Mouse (Mus musculus): ENCODE data around the gene Rcor3.

The Rcor3 gene

DNA sequence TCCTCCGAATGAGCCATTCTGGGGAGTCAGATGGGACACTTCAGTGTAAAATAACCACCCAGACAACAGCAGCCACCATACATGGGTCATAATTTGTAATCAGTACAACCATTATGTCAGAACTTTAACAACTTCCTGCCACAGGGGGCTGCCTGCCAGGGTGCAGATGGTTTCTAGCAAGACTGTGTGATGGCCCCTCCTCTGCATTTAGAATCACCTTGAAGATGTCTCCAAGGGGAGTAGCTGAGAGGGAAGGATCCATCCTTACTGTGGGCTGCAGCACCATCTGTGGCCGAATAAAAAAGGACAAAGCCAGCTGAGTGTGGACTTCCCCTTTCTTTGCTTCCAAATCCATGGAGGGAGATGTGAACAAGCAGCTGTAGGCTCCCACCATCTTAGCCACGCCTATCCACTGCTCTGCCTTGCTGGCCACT, 67.2 kb downstream of the Rcor3 start:
- no peak for DNase-seq (ENCODE audit: extremely low spot score)

DNA sequence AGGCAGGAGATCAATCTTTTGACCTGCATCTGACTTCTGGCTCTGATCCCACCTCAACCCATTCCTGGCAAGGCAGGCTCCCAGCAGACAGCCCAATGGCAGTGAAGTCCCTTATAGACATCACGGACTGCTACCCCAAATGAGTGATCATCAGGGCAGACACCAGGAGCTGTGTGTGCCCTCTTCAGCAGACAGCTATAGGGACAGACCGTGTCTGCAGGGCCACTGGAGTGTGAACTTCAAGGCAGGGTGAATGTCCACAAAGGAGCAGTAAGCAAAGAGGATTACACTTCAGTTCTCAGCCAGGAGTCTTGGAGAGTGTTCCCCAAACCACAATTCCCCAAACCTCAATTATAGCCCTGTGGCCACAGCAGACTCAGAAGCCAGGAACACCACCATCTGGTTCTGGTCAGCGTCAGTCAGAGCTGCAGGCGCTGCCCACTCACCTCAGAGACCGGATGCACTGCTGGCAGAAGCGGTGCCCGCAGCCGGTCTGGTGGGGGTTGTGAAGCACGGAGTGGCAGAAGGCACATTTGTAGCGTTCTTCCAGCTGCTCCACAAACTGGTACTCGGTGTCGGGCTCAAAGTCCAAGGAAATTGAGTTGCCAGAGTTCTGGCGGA, 67.8 kb downstream of the Rcor3 start:
- DNase-seq (ENCODE audit: extremely low spot score) = no peak

DNA sequence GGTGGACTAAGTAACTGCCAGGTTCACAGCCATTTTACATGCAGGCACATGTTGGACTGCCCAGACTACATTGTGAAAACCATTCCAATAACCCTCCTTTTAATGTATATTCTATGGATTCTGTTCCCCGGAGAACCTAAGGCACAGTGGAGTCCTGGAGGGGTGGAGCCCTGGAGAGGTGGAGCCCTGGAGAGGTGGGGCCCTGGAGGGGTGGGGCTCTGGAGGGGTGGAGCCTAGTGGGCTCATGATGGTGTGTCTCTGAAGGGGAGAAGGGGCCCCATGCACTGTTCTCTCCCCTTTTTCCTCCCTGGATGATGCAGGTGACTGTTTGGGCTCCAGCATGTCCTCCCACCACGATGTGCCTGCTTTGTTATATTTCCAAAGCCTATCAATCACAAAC, 69.7 kb downstream of the Rcor3 start:
- no peak for DNase-seq (ENCODE audit: extremely low spot score)

- no peak for DNase-seq (ENCODE audit: extremely low spot score)
Measured at GRCm38 (mm10) chr1:192066956-192067355, 70.9 kb downstream of the Rcor3 start.

DNA sequence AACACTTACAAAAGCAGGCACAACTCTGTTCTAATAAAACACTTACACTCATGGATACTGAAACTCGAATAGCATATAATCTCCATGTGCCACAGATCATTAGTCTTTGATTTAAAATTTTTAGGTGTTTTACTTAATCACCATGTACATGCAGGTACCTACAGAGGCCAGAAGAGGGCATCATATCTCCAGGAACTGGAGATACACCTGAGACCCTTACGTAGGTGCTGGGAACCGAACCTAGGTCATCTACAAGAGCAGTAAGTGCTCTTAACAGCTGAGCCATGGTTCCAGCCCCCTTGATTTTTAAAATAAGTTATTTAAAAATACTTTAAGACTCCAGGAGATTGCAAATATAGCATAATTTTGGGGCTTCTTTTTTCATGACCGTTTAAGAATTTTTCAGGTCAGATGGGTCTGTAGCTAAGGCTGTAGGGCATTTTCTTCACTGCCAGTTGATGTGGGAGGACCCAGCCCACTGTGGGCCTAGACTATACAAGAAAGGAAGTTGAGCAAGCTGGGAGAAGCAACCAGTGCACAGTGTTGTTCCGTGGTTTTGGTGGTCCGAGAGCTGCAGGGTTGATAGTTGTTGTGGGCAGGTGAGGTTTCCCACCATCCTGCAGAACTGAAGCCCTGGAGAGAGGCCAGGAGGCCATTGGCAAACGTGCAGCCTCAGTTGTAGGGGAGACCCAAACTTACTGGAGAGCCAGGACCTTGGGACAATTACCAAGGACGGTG, 74.5 kb downstream of the Rcor3 start:
- DNase-seq (ENCODE audit: extremely low spot score) = no peak

GRCm38 (mm10) chr1:192062682-192063081, 75.2 kb downstream of the Rcor3 start:
- no peak for DNase-seq (ENCODE audit: extremely low spot score)

DNA sequence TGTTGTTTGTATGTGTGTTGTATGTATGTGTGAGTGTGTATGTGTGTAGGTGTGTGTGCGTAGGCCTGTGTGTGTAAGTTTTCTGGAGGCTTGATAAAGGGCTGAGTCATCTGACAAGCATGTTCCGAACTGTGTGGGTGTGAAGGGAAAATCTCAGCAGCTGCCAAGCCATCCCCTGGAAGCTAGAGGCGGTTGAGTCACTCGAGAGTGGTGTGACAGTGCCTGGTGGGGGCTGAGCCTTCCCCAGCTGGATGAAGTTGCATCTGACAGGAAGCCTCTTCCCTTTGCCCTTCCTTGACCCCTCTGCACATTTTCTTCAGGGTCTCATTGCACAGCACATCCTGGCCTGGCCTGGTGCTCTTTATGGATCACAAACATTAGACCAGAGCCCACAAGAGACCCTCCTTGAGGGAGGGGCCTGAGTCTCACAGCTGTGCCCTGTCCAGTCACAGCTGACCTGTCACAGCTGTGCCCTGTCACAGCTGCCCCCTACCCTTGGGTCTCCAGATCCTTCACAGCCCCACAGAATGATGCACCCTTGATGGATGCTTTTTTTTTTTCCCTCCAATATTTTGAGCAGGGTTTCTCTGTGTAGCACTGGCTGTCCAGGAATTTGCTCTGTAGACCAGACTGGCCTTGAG, 76.1 kb downstream of the Rcor3 start:
- DNase-seq (ENCODE audit: extremely low spot score) = no peak

GRCm38 (mm10) chr1:192058911-192059310, 79.0 kb downstream of the Rcor3 start:
- DNase-seq (ENCODE audit: extremely low spot score) = no peak

DNA sequence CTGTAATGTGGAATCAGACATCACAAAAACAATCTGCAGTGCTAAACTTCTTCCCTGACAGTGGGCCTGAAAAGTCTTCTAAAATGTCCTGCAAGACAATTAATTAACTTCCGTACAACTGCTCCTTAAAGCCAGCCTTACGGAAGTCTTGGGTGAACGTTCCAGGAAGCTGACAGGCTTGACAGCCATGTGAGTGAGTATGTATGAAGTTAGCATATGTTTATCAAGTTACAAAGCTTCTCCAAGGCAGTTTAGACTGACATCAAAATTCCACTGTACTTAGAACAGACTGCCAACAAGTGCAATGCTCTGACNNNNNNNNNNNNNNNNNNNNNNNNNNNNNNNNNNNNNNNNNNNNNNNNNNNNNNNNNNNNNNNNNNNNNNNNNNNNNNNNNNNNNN, 84.1 kb downstream of the Rcor3 start:
- DNase-seq (ENCODE audit: extremely low spot score) = no peak

- no peak for DNase-seq (ENCODE audit: extremely low spot score)
Measured at GRCm38 (mm10) chr1:192052986-192053385, 84.9 kb downstream of the Rcor3 start.

DNA sequence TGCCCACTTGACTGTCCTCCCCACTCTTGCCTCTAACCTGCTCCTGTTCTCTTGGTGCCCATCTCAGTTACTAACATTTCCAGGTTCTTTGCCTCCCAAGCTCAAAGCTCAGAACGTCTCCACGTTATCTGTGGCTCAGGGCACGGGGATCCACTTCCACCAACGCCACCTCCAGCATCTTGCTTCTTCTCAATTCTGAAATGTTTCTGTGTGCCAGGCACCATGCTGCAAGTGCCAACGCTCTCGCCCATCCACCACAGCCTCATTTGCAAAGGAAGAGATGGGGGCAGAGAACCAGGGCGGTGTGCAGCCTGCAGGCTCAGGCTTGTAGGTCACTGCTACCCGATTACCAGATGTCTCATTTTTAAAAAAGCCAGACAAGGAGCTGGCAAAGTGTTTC, 85.4 kb downstream of the Rcor3 start:
- no peak for DNase-seq (ENCODE audit: extremely low spot score)
